Mouse (Mus musculus) mouse trophoblast stem cell (cell line): Measurements from ENCODE around the gene Mtss1l.

Source experiments
- in situ Hi-C, 2 experiments: fragments of 300-500 bp; cut with MseI, MboI; formaldehyde crosslinking; loops; 2 replicates in 1 of 2; 3 replicates in 1 of 2; pipeline ENCODE4 v1.15.1; 2025

The Mtss1l gene

DNA sequence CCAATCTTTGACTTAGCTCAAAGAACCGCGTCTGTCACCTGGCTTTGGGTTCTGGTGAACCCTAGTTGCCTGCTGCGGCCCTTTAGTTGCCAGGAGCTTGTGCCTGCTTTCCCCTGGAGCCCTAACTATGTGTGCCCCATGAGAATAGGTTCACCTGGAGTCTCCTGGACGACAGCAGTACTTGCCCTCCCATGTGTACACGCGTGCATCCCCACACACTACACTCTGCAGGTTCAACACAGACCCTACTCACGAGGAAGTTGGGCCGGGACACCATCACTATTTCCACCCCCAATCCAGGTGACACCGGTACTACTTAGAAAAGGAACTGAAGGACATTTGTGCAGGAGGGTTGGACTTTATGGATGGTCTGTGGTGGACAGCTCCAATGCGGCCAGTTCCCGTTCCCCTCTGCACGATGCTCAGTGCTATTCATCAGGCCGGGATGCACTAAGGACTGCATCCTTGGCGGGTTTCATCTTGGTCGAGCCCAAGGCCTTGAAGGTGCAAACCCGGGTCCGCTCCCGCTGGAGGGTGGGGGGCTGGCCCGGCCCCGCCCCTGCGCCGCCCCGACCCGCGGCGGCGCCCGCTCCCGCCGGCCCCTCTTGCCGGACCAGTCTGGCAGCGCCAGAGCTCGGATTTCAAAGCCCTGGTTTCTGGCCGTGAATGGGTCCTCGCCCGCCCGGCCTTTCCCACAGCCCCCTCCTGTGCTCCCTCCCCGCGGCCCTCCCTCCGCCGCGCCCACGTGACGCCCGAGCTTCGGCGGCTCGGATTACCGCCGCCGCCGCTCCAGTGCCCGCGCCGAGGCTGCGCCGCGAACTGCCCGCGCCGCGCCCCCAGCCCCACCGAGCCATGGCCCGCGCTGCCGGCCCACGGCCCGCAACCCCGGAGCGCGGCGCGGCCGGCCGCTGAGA is at the start of gene Mtss1l:
Gene Mtss1l (plus strand): TSS at position 792 of the 914 bp plus-strand sequence.
- in situ Hi-C loops = no loop called here

DNA sequence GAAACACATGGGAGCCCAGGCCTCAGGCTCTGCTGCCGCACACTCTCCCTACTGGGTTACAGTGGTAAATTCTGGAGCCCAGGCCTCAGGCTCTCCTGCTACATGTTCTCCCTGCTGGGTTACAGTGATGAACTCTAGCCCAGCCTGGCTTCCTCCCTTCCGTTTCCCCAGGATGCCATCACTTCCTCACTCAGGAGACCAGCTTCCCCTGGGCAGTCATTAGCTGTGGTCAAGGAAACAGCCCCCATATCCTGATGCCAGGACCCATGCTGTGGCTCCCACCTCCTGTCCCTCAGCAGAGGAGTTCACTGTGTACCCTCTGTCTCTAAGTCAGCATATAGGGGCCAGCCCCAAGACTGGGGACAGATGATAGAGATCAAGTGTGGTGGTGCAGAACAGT is 49.1 kb upstream of the Mtss1l start:
- in situ Hi-C loops = no loop called here

DNA sequence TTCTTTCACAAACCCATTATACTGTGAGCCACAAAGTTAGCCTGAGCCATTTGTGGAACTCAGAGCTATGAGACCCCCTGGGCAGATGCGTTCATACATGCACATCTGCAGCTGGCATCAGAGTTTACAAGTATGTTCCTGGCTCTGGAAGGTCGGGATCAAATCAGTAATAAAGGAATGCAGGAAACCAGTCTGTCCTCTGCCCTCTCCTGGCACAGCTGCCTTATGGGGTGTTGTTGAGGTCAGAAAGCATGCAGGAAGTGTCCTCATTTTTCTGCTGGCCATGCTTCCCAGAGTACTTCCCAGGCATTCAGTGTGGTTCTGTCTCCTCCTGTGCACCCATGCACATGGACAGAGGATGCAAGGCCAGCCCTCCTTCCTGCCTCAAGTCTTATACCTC is 48.1 kb upstream of the Mtss1l start:
- in situ Hi-C loops = no loop called here

- in situ Hi-C loops = no loop called here
Measured at GRCm38 (mm10) chr8:110674589-110674988, 46.7 kb upstream of the Mtss1l start.

- in situ Hi-C loops = no loop called here
Measured at GRCm38 (mm10) chr8:110676702-110677101, 44.6 kb upstream of the Mtss1l start.

GRCm38 (mm10) chr8:110677174-110677660 is 44.1 kb upstream of the Mtss1l start:
- in situ Hi-C loops = no loop called here

DNA sequence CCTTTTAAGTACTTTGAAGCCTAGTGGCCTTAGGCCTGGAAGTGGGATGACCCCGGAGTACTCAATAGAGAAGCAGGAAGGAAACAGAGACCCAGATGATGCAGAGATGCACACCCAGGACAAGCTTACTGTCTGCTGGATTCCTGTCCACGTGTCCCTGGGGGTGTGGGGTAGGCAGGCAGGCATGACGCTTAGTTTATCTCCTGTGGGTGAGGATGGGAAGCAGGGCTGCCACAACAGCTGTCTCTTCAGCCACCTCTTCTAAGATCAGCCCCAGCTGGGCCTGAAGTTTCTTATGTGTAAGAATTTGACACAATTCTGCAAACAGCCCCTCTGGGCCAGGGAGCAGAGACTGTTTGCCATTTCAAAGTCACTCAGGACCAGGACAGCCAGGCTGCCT is 42.3 kb upstream of the Mtss1l start:
- in situ Hi-C loops = no loop called here

DNA sequence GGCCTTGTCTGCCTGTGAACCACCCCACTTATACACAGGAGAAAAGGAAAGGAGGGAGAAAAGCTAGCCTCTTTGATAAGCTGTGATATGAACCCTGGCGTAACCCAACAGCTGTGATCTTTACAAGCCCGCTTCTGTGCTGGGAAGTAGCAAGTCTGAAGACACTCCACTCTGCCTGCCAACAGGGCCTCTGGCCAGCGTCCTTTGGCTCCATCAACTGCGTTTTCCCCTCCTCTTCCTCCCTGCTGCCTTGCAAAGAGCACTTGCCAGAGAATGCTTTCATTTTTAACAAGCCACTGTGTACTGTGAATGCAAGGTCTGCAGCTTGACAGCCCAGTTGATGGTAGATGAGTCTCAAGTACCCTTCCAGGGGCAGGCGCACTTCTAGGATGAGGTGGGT is 33.5 kb upstream of the Mtss1l start:
- in situ Hi-C loops = no loop called here

- in situ Hi-C loops = no loop called here
Measured at GRCm38 (mm10) chr8:110689961-110690360, 31.3 kb upstream of the Mtss1l start.

GRCm38 (mm10) chr8:110694226-110694625 is 27.1 kb upstream of the Mtss1l start:
- in situ Hi-C loops = no loop called here

DNA sequence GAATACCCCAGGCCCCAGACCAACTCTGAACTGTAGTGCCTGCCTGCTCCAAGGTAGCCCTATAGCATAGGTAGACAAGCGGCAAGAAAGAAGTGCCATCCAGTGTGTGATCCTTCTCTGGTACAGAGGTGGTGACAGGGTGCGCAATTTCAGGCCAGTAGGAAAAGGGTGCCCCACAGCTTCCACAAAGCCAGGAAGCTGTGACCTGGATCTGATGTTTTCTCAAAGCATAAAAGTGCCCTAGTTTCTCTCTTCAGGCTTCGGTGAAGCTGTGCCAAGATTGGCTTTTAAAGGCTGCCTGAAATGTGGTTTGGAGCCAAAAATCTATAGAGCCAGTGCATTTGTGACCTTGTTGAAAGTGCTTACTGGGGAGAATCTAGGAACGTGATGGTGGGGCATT is 26.4 kb upstream of the Mtss1l start:
- in situ Hi-C loops = no loop called here

DNA sequence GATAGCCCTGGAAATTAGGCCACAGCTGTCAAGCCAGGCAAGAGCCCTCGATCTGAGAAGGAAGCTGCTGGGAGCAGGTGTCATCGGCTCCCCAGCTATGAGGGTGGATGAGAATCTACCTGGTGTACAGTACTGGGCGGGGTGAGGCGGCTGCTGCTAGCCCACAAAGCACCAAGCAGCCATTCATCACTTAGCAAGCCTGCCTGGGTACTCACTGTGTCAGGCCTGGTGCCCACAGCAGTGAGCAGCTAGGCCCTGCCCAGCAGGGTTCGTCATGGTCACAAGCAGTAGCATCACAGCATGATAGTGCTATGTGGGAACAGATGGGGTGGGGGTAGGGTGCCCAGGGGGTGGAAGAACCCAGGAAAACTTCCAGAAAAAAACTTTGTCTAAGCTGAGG is 25.8 kb upstream of the Mtss1l start:
- in situ Hi-C loops = no loop called here

- in situ Hi-C loops = no loop called here
Measured at GRCm38 (mm10) chr8:110696051-110696450, 25.2 kb upstream of the Mtss1l start.

DNA sequence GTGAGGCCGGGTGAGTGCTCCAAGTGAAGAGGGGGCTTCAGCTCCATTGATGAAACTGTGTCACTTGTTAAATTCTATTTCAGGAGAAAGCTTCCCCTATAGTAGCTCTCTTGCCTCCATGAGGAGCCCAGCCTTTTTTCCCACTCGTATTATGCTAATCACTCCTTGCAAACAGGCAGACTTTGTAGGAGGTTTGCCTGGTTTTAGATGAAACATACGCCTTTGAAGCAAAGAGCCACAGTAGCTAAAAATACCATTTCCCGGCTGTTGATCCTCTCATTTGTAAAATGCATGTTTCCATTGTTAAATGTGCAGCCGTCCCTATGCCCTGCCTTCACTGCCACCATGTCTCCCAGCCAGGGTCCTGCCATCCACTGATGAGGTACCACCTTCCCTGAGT is 23.7 kb upstream of the Mtss1l start:
- in situ Hi-C loops = no loop called here

DNA sequence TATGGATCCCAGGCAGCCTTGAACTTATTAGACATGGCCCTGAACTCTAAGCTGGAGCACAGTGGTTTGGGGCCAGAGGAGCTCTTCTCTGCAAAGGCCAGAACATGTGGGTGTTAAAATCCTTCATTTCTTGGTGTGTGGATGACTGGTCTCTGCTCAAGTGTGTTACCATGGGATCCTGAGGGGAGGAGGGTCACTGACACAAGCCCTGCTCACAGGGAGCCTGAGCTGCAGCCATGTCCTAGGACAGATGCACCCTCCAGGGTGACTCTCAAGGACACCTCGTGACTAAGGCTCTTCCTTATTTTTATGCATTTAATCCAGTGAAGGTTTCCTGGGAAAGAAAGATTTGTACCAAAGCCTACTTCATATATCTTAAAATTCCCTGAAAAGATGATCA is 23.2 kb upstream of the Mtss1l start:
- in situ Hi-C loops = no loop called here

DNA sequence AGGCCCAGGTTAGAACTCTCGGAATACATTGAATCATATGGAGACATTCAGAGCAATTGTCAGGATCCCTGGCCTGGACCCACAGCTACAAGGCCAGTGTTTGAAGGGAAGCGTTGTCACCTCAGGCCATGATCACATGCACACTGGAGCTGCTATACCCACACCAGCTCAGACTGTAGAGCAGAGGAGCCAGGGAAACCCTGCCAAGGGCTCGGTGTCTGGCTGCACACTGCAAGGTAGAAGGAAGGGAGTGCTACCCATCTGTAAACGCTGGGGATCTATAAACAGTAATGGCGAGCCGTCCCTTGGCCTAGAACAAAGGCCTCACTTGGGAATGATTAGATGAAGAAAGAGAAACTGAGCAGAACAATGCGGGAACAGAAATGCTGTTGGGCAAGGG is 21.8 kb upstream of the Mtss1l start:
- in situ Hi-C loops = no loop called here

GRCm38 (mm10) chr8:110700561-110700960 is 20.7 kb upstream of the Mtss1l start:
- in situ Hi-C loops = no loop called here

GRCm38 (mm10) chr8:110702636-110703459 is 18.4 kb upstream of the Mtss1l start:
- in situ Hi-C loops = no loop called here

DNA sequence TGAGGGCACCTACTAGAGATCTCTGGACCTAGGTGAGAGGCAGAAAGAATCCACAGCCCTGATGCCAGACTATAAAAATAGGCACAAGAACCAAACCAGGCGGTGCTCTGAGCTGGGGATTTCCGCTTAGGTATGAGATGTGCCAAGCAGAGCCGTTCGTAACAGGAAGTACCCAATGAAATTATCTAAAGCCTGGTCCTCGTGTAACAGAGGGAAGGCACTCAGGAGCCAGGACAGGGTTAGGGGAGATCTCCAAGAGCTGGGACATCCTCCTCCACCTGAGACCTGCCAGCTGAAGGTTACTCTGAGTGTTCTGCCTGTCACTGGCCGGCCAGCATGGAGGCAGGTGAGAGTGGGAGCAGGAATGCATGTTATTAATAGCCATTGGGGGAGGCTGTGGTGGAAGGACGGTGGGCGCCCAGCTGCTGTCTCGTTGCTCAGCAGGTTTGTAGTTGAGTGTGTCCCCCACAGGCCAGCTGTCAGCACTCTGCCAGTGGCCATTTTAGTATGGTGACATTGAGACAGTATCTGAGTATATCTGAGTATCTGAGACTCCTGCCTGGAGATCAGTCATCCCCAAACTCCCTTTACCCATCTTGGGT is 17.7 kb upstream of the Mtss1l start:
- in situ Hi-C loops = no loop called here

GRCm38 (mm10) chr8:110704103-110704502 is 17.2 kb upstream of the Mtss1l start:
- in situ Hi-C loops = no loop called here

DNA sequence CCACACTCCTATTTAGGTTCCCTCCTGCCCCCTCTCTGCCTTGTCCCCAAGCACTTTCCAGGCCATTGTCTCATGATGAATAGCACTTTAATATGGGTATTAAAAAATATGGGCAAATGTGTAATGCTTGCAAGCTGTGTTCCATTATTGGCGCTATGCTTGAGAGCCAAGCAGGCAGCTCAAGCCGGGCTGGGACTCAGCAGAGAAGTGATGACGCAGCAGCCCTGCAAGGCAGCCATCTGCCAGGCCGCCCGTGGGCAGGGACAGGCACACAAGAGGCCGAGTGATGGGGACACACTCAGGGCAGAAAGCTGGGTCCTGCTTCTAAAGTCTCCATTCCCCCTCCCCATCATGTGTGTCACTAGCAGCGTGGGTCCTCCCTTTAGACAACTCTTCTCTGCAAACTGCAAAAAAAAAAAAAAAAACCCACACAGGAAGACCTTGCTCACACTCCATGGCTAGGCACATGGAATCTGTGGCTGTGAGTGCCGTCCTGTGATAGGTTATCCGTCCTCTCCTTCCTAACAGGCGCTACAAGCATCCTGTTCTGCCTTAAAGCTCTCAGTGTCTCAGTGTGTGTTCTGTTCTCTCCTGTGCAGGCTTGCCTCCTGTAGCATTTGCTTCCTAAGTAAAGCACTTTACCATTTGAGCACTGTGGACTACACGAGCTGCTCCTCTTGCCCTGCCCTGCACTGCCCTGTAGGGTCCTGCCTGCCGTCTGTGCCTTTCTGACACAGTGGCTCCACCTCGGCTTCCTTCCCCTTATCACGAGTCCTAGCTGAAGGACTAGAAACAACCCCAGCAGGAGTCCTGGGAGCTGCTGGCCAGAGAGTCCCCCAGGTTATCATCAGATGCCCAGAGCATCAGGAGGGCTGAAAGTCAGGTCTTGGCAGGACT is 15.6 kb upstream of the Mtss1l start:
- in situ Hi-C loops = no loop called here
